Mouse (Mus musculus): ENCODE results near the gene Zbtb40.

- no peak for TF ChIP-seq CTCF (IDR thresholded peaks at IDR 0.05; ENCODE audit: borderline replicate concordance, extremely low read depth, insufficient read depth, insufficient read length)
- TF ChIP-seq POLR2A (IDR thresholded peaks at IDR 0.05; ENCODE audit: borderline replicate concordance, extremely low read depth, insufficient read depth, insufficient read length, poor library complexity, severe bottlenecking): 0 out of 2 replicates have a peak, but pooled peaks have one; percentile 53
Observed at GRCm38 (mm10) chr4:137047840-137048549, 606 bp downstream of the Zbtb40 start.

All from brain, embryonic 14.5 days (tissue).